Mouse (Mus musculus) embryonic facial prominence, embryonic 14.5 days (tissue): ENCODE results near the gene Adam4. TPM values are rescaled to one million over a fixed set of nuclear protein-coding genes. Genes with fewer than 3 reads are reported as not detected.
"Not testable (repeated sequence)": the region's sequence is repeated elsewhere in the genome, so short reads cannot be mapped to it uniquely, and the experiment has no call there.

Experiments
- ATAC-seq: fragments of 200-750 bp; cut with Nextera tagmentation; 2 replicates; pipeline ENCODE4 v1.8.0; 2017; ENCODE audit warnings: low read depth, moderate number of reproducible peaks, moderate TSS enrichment
- DNase-seq: peaks from one replicate; pipeline ENCODE4 v3.0.0-alpha.2; 2015; ENCODE audit warnings: low spot score
- H3K27ac ChIP-seq: fragments of 300-500 bp; sonication (generic); replicated peaks from 2 replicates; pipeline ENCODE4 v1.5.1; 2014; ENCODE audit warnings: low read depth, mild to moderate bottlenecking, low read length, moderate library complexity
- H3K27me3 ChIP-seq: fragments of 300-500 bp; sonication (generic); replicated peaks from 2 replicates; pipeline ENCODE4 v1.6.1; 2014; ENCODE audit warnings: low read length; ENCODE audit not compliant: control insufficient read depth, insufficient read depth
- H3K36me3 ChIP-seq: fragments of 300-500 bp; sonication (generic); 2 replicates; pipeline ENCODE4 v1.6.1; 2014; ENCODE audit warnings: low read length, mixed read lengths; ENCODE audit not compliant: control insufficient read depth, insufficient read depth
- H3K4me1 ChIP-seq: fragments of 300-500 bp; sonication (generic); 2 replicates; pipeline ENCODE4 v1.6.1; 2014; ENCODE audit warnings: antibody characterized with exemption, low read length; ENCODE audit not compliant: control insufficient read depth, insufficient read depth
- H3K4me2 ChIP-seq: fragments of 300-500 bp; sonication (generic); 2 replicates; pipeline ENCODE4 v1.6.1; 2014; ENCODE audit warnings: low read depth, mild to moderate bottlenecking, low read length, moderate library complexity, mixed read lengths
- H3K4me3 ChIP-seq: fragments of 300-500 bp; sonication (generic); 2 replicates; pipeline ENCODE4 v1.5.1; 2014; ENCODE audit warnings: low read depth, mild to moderate bottlenecking, low read length
- H3K9ac ChIP-seq: fragments of 300-500 bp; sonication (generic); 2 replicates; pipeline ENCODE4 v1.6.1; 2014; ENCODE audit warnings: low read depth, mild to moderate bottlenecking, low read length, moderate library complexity, mixed read lengths
- H3K9me3 ChIP-seq: fragments of 300-500 bp; sonication (generic); 2 replicates; pipeline ENCODE4 v1.6.1; 2016; ENCODE audit warnings: low read length; ENCODE audit not compliant: control insufficient read depth
- WGBS: fragments of 180-500 bp; shearing (Covaris S2); extraction: QIAGEN DNeasy Blood & Tissue Kit; methylation state at CpG from one replicate; pipeline ENCODE4 v1.1.7; 2014; 5-methylcytosine and 5-hydroxymethylcytosine counted together
- polyA plus RNA-seq: library from polyadenylated mRNA; unstranded; fragments of >200 nt; fragmentation: Nextera tagmentation; extraction: Ambion mirVana; gene quantifications from 2 replicates; pipeline ENCODE4 v1.2.1, GENCODE M21; 2014

Gene Adam4
- polyA plus RNA-seq = 0.41 and 0.45 TPM in 2 replicates

GRCm38 (mm10) chr12:81421846-81422245, at the start of gene Adam4:
TSS of gene Adam4 (minus strand) at chr12:81421946.
- DNase-seq (no peak), ATAC-seq (no peak)
- Histone ChIP-seq H3K4me1 (no peaks in the 10 kb centered on the region), H3K27ac (no peak within 1 kb of the TSS), H3K4me3 (no peak within 1 kb of the TSS), H3K9ac (no peak within 1 kb of the TSS), H3K36me3 (0 out of 2 replicates have a peak, but pooled peaks cover 4% of the 10 kb centered on the region), H3K27me3 (no peaks in the 10 kb centered on the region), H3K4me2 (no peak within 1 kb of the TSS), H3K9me3 (peaks cover 18% of the 10 kb centered on the region)
- WGBS = 86% methylated on average over 1 of the region's 1 CpGs

- not testable (repeated sequence) for H3K4me1 ChIP-seq, H3K27ac ChIP-seq, DNase-seq, H3K9ac ChIP-seq, ATAC-seq, H3K4me3 ChIP-seq, H3K4me2 ChIP-seq, H3K27me3 ChIP-seq, H3K36me3 ChIP-seq
- H3K9me3 ChIP-seq = peaks cover 20% of the 10 kb centered on the region
- WGBS = 96% methylated on average over 7 of the region's 7 CpGs
Observed at GRCm38 (mm10) chr12:81459051-81459450, 37.3 kb upstream of the Adam4 start.

- H3K27ac ChIP-seq, H3K36me3 ChIP-seq, H3K4me1 ChIP-seq, ATAC-seq, H3K4me3 ChIP-seq, H3K9me3 ChIP-seq, H3K4me2 ChIP-seq, DNase-seq, H3K9ac ChIP-seq, H3K27me3 ChIP-seq: not testable (repeated sequence)
- 88% methylated on average over 9 of the region's 9 CpGs for WGBS
Observed at GRCm38 (mm10) chr12:81438985-81439384, 17.2 kb upstream of the Adam4 start.

GRCm38 (mm10) chr12:81434778-81435177, 13.0 kb upstream of the Adam4 start:
- H3K9ac ChIP-seq, H3K9me3 ChIP-seq, H3K4me1 ChIP-seq, H3K27ac ChIP-seq, H3K27me3 ChIP-seq, DNase-seq, H3K4me3 ChIP-seq, H3K36me3 ChIP-seq, H3K4me2 ChIP-seq, ATAC-seq: not testable (repeated sequence)
- WGBS = 92% methylated on average over 2 of the region's 2 CpGs

GRCm38 (mm10) chr12:81413211-81413610, 8.5 kb downstream of the Adam4 start:
- H3K9ac ChIP-seq = no peak overlapping the region
- ATAC-seq (no peak), DNase-seq (no peak)
- H3K4me3 ChIP-seq = no peak overlapping the region
- WGBS = 75% methylated on average over 3 of the region's 3 CpGs
- no peaks in the 10 kb centered on the region for H3K36me3 ChIP-seq
- no peak overlapping the region for H3K4me2 ChIP-seq
- no peaks in the 10 kb centered on the region for H3K9me3 ChIP-seq
- H3K4me1 ChIP-seq = no peaks in the 10 kb centered on the region
- H3K27me3 ChIP-seq = no peaks in the 10 kb centered on the region
- H3K27ac ChIP-seq = no peak overlapping the region

GRCm38 (mm10) chr12:81408966-81409365, 12.8 kb downstream of the Adam4 start:
- no peaks in the 10 kb centered on the region for H3K9me3 ChIP-seq
- H3K4me1 ChIP-seq = no peaks in the 10 kb centered on the region
- H3K36me3 ChIP-seq = no peaks in the 10 kb centered on the region
- no peak overlapping the region for H3K27ac ChIP-seq
- no peaks in the 10 kb centered on the region for H3K27me3 ChIP-seq
- H3K4me3 ChIP-seq = no peak overlapping the region
- H3K9ac ChIP-seq = no peak overlapping the region
- ATAC-seq = no peak
- WGBS = 87% methylated on average over 3 of the region's 3 CpGs
- no peak for DNase-seq
- H3K4me2 ChIP-seq = no peak overlapping the region

DNA sequence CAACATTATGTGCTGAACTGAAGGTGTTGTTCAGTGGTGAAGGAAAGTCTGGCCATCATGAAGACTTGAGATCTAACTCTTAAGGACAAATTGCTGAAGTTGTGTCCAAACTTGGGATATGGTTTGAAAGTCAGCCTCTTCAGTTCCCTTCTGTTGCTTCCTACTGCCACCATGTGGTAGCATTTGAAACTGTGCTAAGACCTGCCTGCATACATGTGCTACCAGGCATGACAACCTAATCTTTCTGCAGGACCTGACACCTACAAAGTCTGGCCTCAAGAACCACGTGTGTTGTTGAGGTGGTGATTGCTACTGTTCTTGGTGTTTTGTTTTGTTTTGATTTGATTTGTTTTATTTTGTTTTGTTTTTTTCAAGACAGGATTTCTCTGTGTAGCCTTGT, 19.6 kb downstream of the Adam4 start:
- no peaks in the 10 kb centered on the region for H3K27me3 ChIP-seq
- no peaks in the 10 kb centered on the region for H3K4me1 ChIP-seq
- no peak overlapping the region for H3K4me3 ChIP-seq
- WGBS = 13% methylated on average over 1 of the region's 1 CpGs
- no peak for ATAC-seq
- no peaks in the 10 kb centered on the region for H3K36me3 ChIP-seq
- H3K9me3 ChIP-seq = no peaks in the 10 kb centered on the region
- no peak overlapping the region for H3K27ac ChIP-seq
- no peak overlapping the region for H3K4me2 ChIP-seq
- H3K9ac ChIP-seq = no peak overlapping the region
- DNase-seq = peak; percentile 70

- H3K27ac ChIP-seq, ATAC-seq, H3K9ac ChIP-seq, H3K4me3 ChIP-seq, H3K27me3 ChIP-seq, H3K9me3 ChIP-seq, DNase-seq, H3K36me3 ChIP-seq, H3K4me1 ChIP-seq, H3K4me2 ChIP-seq: not testable (repeated sequence)
- WGBS = 83% methylated on average over 1 of the region's 1 CpGs
Observed at GRCm38 (mm10) chr12:81379364-81379763, 42.4 kb downstream of the Adam4 start, which contains the start of gene Gm4787. TSS of gene Gm4787 (minus strand) at chr12:81379464.
